Mouse (Mus musculus) T-helper 2 cell (primary cell): Measurements from ENCODE around the gene Tex19.2.

ENCODE experiments used
- in situ Hi-C: fragments of 300-600 bp; cut with MboI, MseI; formaldehyde crosslinking; loops from one replicate; pipeline ENCODE4 v1.15.1; 2025; ENCODE audit warnings: high pct_unique_total_duplicates

Tex19.2 gene

GRCm38 (mm10) chr11:121118577-121118976 lies at the start of gene Tex19.2:
Tex19.2 (minus strand) TSS chr11:121118677.
- in situ Hi-C loops: loop anchor here (10.0 kb wide), 1 partner anchor 964 kb away; the partner anchor contains the start of gene Slc38a10

DNA sequence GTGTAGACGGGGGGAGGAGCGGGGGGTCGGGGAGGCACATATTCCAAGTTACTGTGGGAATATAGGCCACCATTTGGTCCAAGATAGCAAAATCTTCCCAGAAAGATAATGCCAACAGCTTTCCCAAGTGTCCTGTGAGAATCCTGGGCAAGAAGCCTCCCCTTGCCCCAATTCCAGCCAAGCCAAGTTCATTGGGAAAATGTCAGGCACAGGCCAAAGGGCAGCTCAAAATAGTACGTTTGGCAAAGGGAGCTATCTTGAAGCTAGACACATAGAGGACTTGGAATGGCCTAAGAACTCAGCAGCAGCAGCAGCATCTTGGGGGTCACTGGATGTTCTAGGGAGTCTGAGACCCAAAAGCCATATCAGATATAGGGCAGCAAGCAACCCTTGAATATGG lies 45.3 kb upstream of the Tex19.2 start:
- in situ Hi-C loops: no loop called here

- in situ Hi-C loops: no loop called here
Observed at GRCm38 (mm10) chr11:121160636-121161346, 42.3 kb upstream of the Tex19.2 start.

GRCm38 (mm10) chr11:121159971-121160370 lies 41.5 kb upstream of the Tex19.2 start, which contains the start of gene Uts2r:
Uts2r (plus strand) TSS chr11:121160271.
- in situ Hi-C loops: no loop called here

DNA sequence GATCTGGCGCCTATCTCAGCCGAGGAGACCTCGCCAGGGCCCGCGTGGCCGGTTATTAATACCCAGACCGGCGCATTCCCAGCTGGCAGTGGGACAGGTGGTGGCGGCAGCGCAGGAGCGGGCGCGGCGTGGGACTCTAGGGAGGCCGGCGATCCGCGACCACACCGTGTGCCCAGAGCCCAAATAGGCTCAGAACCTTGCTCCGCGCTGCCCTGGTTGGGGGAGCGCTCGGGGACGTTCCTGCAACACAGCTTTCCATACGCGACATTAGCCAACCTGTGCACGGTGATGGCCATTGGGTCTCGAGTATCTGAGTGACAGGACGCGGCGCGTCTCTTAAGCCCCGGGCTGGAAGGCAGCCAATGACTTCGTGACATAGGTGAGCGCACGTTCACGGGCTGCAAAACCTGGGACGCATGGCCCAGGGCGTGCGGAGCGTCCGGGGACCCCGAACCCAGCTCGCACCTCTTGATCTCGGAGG lies 38.0 kb upstream of the Tex19.2 start:
- in situ Hi-C loops: no loop called here

GRCm38 (mm10) chr11:121154203-121154602 lies 35.7 kb upstream of the Tex19.2 start:
- in situ Hi-C loops: no loop called here

DNA sequence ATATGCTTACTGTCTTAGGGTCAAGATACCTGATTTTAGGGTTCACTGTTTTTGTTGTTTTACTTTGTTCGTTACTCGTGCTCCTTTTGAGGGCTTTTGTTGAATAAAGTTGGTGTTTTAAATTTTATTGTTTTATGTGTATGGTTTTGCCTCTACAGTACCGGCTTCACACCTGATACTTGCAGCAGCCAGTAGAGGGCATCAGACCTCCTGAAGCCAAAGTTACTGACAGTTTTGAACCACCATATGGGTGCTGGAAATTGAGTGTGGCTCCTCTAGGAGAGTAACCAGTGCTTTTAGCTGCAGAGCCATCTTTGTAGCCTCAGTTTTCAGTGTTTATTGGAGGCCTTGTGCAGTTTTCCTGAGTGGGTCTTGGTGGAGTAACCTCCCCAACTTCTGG lies 29.7 kb upstream of the Tex19.2 start:
- in situ Hi-C loops: no loop called here

- in situ Hi-C loops: no loop called here
Observed at GRCm38 (mm10) chr11:121145865-121146264, 27.4 kb upstream of the Tex19.2 start, which contains the start of gene Tex19.1. Tex19.1 (plus strand) TSS chr11:121146143.

DNA sequence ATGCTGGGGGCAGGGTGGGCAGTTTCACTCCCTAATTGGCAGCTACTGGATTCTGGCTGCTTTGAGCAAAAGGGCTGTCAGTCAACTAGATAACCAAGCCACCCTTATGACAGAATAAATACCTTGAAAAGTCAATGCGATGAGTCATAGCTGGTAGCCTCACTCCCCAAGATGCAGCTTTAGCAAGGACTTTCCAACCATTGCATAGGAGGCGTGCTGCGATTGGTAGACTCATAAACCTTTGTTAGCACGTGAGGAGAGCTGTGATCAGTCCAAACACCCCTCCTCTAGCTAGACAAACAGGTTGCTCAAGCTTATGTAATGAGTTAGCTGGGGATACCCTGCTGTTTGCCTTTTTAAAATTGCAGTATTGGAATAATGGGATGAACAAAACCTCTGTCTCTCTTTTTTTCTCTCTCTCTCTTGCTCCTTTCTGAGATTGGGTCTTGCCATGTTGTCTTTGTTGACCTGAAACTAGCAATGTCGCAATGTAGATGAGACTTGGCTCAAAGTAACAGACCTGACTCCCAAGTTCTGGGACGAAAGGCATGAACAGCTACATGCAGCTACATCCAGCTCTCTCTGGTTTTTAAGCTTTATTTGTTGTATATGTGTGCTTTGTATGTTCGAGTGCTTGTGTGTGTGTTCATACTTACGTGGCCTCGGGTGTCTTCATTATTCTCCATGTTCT lies 25.0 kb upstream of the Tex19.2 start:
- in situ Hi-C loops: loop anchor here (5.0 kb wide), 1 partner anchor 59 kb away; the partner anchor contains the start of genes Hexdc and Ogfod3

DNA sequence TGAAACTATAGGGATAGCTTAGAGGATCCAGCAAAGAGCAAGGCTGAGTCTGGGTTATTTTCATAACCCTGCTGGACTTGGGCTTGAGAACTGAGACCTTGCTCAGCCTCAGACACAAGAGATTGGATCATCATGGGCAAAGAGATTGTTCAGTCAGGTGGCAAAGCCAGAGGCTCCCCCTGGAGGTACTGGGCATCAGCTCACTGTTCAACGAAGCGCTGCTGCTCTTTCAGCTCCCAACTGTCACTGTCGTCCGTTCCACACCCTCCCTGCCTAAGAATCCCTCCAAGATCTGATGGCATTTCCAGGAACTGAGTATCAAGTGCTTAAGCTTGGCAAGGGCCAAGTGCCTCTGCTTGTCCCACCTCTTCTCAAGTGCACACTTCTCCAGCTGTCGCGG lies 20.3 kb upstream of the Tex19.2 start:
- in situ Hi-C loops: no loop called here

DNA sequence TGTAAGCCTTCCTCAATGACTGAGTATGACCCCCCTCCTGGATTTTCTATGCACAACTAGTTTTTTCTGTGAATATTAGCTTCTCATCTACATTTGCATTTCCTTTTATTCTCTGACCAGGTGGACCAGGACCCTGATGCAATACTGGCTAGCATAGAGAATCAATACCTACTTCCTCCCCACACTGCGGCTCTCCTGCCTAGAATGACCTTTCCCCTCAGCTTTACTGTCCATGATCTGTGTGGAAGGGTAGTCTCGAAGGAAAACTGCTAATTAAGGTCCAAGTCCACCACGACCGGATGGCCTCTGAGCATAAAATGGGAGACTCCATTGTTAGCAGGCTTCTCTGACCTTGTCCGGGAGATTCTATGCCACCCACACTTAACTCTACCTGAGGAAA lies 19.2 kb upstream of the Tex19.2 start:
- in situ Hi-C loops: no loop called here

DNA sequence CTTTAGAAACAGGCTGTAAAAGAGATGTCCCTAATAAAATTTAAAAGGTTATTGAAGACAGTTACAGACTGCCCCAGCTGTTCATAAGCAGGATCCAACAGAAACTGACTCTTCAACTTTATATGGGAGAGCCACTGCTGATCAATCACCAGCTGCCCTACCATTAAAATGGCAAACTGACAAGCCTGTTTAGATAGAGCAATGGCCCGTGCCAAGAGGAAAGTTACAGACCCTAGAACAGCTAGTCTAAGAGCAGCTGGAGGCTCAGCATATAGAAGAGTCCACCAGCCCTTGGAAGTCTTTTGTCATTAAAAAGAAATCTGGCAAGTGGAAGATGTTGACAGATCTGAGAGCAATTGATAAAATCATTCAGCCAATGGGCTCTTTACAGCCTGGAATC lies 16.1 kb upstream of the Tex19.2 start:
- in situ Hi-C loops: no loop called here

DNA sequence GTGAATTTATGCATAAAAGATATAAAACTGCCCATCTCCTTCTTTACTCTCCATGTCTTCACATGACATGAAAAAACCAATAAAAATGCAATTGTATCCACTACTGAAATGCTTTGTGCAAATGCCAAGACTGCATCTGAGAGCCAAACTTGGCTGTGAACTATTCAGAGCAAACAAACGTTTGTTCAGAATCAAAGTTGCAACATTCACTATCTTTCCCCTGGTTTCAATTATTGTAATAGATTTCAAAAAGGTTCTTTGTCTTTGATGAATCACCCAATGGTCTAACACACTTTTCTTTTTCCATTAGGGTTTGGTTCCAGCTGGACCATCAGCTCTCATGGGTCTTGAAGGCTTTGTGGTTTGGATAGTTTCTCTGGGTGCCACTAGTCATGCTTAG lies 11.1 kb upstream of the Tex19.2 start:
- in situ Hi-C loops: no loop called here

DNA sequence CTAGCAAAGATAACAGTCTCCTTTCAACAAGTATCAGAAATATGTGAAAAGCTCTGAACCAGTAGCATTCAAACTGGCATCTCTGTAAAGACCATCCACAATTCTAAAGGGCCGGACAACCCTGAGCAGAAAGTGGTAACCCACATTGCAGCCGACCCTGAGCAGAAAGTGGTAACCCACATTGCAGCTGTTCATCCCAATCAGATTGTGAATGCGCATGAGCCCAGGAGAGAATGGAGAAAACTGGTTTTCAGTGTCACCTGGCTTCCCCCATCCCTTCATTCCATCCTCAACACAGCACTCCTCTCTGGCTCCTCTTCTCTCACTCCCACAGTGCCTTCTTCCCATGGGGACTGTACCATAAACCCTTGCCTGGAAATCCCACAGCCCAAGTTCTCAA lies 9.0 kb upstream of the Tex19.2 start:
- in situ Hi-C loops: no loop called here

GRCm38 (mm10) chr11:121126395-121126794 lies 7.9 kb upstream of the Tex19.2 start:
- in situ Hi-C loops: no loop called here

DNA sequence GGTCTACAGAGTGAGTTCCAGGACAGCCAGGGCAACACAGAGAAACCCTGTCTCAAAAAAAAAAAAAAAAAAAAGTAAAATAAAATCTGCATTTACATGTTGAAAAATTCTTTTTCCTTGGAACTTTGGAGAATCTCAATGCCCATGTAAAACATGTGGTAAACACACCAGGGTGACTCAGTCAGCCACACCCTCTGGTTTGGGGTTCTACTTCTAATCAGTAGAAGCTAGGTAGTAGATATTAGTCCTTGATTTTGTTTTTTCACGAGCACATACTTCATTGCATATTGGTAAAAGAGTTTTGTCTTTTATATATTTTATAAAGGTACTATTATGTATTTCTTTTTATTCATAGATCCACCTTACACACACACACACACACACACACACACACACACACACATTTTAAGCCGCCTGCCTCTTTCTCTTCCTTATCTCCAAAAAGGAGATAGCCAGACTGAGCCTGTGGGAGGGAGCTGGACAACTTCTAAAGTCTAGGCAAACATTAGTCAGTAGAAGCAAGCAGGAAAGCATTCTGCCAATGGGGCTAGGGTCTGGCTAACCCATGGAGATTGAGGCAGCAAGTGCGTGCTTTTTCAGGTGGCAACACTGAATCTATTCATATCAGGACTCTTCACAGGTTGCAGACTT lies 7.2 kb upstream of the Tex19.2 start:
- in situ Hi-C loops: no loop called here

GRCm38 (mm10) chr11:121123438-121123837 lies 5.0 kb upstream of the Tex19.2 start:
- in situ Hi-C loops: no loop called here

DNA sequence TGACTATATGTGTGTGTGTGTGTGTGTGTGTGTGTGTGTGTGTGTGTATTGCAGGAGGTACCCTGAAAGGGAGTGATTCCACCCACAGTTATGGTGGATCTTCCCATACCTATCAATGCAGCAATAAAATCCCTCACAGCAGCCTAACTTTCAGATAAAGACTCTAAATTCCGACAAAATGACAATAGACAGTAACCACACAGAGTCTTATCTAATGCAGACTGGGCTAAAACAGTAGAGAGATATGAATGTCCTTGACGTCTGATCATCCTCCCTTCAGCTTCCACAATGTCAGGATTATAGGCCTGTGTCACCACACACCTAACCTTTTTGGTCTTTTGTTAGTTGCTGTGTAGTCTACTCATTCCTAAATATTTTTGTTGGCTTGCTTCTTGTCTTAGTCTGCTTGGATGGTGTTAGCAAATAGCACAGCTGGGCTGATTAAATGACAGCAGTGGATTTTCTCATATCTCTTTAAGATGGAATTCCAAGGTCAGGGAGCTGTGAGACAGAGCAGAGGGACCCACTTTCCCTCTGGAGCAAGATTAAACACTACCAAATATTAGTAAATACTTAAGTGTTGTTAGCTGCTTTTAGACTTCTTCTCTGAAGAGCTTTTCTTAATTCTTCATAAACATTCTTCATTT lies 3.7 kb upstream of the Tex19.2 start:
- in situ Hi-C loops: no loop called here

GRCm38 (mm10) chr11:121121151-121121550 lies 2.7 kb upstream of the Tex19.2 start:
- in situ Hi-C loops: no loop called here

- in situ Hi-C loops: loop anchor here (10.0 kb wide), 1 partner anchor 963 kb away; the partner anchor contains the start of gene Slc38a10
Observed at GRCm38 (mm10) chr11:121118106-121118505, 371 bp downstream of the Tex19.2 start.

GRCm38 (mm10) chr11:121112091-121112775 lies 6.2 kb downstream of the Tex19.2 start:
- in situ Hi-C loops: loop anchor here (10.0 kb wide), 1 partner anchor 957 kb away; the partner anchor contains the start of gene Slc38a10
